Mouse (Mus musculus): ENCODE results near the gene Alkbh7. TPM values are rescaled to one million over a fixed set of nuclear protein-coding genes. Genes with fewer than 3 reads are reported as not detected.

Alkbh7 gene
- polyA plus RNA-seq, 1 experiment: 32.6 TPM

GRCm38 (mm10) chr17:56985656-56986055 lies 11.5 kb upstream of the Alkbh7 start:
- Histone ChIP-seq H3K4me1 (peaks cover 24% of the 10 kb centered on the region), H3K9me3 (no peaks in the 10 kb centered on the region), H3K36me3 (replicated peaks; ENCODE audit: low read length) (no peaks in the 10 kb centered on the region), H3K4me3 (replicated peaks) (no peak overlapping the region), H3K27me3 (replicated peaks) (peaks cover 11% of the 10 kb centered on the region)
- no peak for TF ChIP-seq GATA1 (IDR thresholded peaks at IDR 0.05; ENCODE audit: borderline replicate concordance, low read length)

- peaks cover 30% of the 10 kb centered on the region for H3K4me1 ChIP-seq
- no peaks in the 10 kb centered on the region for H3K9me3 ChIP-seq
- no peak overlapping the region for H3K4me3 ChIP-seq (replicated peaks)
- H3K36me3 ChIP-seq (replicated peaks; ENCODE audit: low read length): peaks cover 3% of the 10 kb centered on the region
- H3K27me3 ChIP-seq (replicated peaks): peaks cover 9% of the 10 kb centered on the region
- TF ChIP-seq GATA1 (IDR thresholded peaks at IDR 0.05; ENCODE audit: borderline replicate concordance, low read length) (no peak), FLI1 (IDR thresholded peaks at IDR 0.05; ENCODE audit: low read length) (no peak)
Observed at GRCm38 (mm10) chr17:56986105-56986805, 10.9 kb upstream of the Alkbh7 start.

DNA sequence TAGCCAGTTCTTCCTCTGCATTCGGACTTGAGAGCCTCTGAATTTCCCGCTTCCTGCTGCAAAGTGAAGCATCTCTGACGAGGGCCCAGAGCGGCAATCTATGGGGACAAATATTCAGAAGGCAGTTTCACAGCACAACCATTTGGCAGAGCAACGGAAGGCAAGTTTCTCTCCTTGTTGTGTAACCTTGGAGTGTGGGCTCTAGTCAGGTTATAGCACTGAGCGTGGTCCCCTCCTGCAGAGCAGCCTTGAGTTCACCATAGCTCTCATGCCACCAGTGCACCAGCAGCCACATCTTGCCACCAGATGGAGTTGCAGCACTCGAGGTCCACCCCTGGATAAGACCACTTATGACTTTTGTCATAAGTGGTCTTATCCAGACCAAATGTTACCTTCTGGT lies 8.7 kb upstream of the Alkbh7 start:
- H3K4me1 ChIP-seq: peaks cover 38% of the 10 kb centered on the region
- peaks cover 22% of the 10 kb centered on the region for H3K36me3 ChIP-seq (replicated peaks; ENCODE audit: low read length)
- H3K9me3 ChIP-seq: no peaks in the 10 kb centered on the region
- no peak for TF ChIP-seq GATA1 (IDR thresholded peaks at IDR 0.05; ENCODE audit: borderline replicate concordance, low read length)
- TF ChIP-seq FLI1 (IDR thresholded peaks at IDR 0.05; ENCODE audit: low read length): no peak
- peaks cover 7% of the 10 kb centered on the region for H3K27me3 ChIP-seq (replicated peaks)
- no peak overlapping the region for H3K4me3 ChIP-seq (replicated peaks)

GRCm38 (mm10) chr17:56988921-56989430 lies 8.2 kb upstream of the Alkbh7 start:
- Histone ChIP-seq H3K4me1 (peaks cover 42% of the 10 kb centered on the region), H3K27me3 (replicated peaks) (peaks cover 7% of the 10 kb centered on the region), H3K9me3 (no peaks in the 10 kb centered on the region), H3K36me3 (replicated peaks; ENCODE audit: low read length) (peaks cover 27% of the 10 kb centered on the region), H3K4me3 (replicated peaks) (peak overlapping the region; percentile 33)
- no peak for TF ChIP-seq GATA1 (IDR thresholded peaks at IDR 0.05; ENCODE audit: borderline replicate concordance, low read length)
- TF ChIP-seq FLI1 (IDR thresholded peaks at IDR 0.05; ENCODE audit: low read length): no peak

GRCm38 (mm10) chr17:56989467-56990114 lies 7.5 kb upstream of the Alkbh7 start:
- Histone ChIP-seq H3K27me3 (replicated peaks) (peaks cover 5% of the 10 kb centered on the region), H3K4me1 (peaks cover 42% of the 10 kb centered on the region), H3K4me3 (replicated peaks) (peak overlapping the region; percentile 100), H3K9me3 (no peaks in the 10 kb centered on the region), H3K36me3 (replicated peaks; ENCODE audit: low read length) (peaks cover 32% of the 10 kb centered on the region)
- TF ChIP-seq FLI1 (IDR thresholded peaks at IDR 0.05; ENCODE audit: low read length) (no peak), GATA1 (IDR thresholded peaks at IDR 0.05; ENCODE audit: borderline replicate concordance, low read length) (no peak)

- Histone ChIP-seq H3K4me1 (peaks cover 42% of the 10 kb centered on the region), H3K9me3 (no peaks in the 10 kb centered on the region), H3K27me3 (replicated peaks) (peaks cover 5% of the 10 kb centered on the region), H3K36me3 (replicated peaks; ENCODE audit: low read length) (peaks cover 38% of the 10 kb centered on the region), H3K4me3 (replicated peaks) (peak within 1 kb of the TSS; percentile 100)
- TF ChIP-seq FLI1 (IDR thresholded peaks at IDR 0.05; ENCODE audit: low read length) (0 out of 2 replicates have a peak, but pooled peaks have one; percentile 27), GATA1 (IDR thresholded peaks at IDR 0.05; ENCODE audit: borderline replicate concordance, low read length) (no peak)
Observed at GRCm38 (mm10) chr17:56990115-56990746, 6.9 kb upstream of the Alkbh7 start, which contains the start of gene Clpp. Clpp (plus strand) TSS chr17:56990305.

DNA sequence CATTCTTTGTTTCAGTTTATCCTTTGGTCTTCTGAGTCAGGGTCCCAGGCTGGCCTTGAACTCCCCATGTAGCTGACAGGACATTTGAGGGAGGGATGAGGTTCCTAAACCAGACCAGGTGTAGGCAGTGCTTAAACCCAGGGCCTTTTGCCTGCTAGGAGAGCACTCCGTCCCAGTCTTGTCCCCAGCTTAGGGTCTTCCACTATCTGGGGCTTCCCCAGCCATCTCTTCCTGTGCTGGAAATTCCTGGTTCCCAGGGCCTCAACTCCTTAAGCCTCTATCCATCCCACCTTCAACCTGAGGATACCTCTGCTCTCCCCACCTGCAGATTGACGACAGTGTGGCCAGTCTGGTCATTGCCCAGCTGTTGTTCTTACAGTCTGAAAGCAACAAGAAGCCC lies 6.2 kb upstream of the Alkbh7 start:
- Histone ChIP-seq H3K4me3 (replicated peaks) (peak overlapping the region; percentile 100), H3K36me3 (replicated peaks; ENCODE audit: low read length) (peaks cover 45% of the 10 kb centered on the region), H3K9me3 (no peaks in the 10 kb centered on the region), H3K27me3 (replicated peaks) (peaks cover 2% of the 10 kb centered on the region), H3K4me1 (peaks cover 41% of the 10 kb centered on the region)
- no peak for TF ChIP-seq FLI1 (IDR thresholded peaks at IDR 0.05; ENCODE audit: low read length)
- no peak for TF ChIP-seq GATA1 (IDR thresholded peaks at IDR 0.05; ENCODE audit: borderline replicate concordance, low read length)

DNA sequence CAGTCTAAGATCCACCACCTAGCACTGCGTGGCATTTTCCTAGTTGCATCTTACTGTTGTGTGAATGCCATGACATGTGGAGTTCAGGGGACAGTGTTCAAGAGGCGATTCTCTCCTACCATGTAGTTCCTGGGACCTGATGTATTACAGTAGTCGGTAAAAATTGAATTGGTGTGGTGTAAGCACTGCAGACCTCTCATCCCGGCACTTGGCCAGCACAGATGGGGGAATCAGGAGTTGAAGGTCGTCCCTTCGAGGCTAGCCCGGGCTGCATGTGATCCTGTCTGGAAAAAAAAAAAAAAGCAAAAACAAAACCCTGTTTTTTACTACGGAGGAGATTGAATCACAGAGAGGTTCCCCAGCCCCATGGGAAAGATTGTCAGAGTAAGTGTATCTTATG lies 2.1 kb upstream of the Alkbh7 start:
- Histone ChIP-seq H3K36me3 (replicated peaks; ENCODE audit: low read length) (peaks cover 65% of the 10 kb centered on the region), H3K9me3 (no peaks in the 10 kb centered on the region), H3K27me3 (replicated peaks) (no peaks in the 10 kb centered on the region), H3K4me3 (replicated peaks) (no peak overlapping the region), H3K4me1 (peaks cover 52% of the 10 kb centered on the region)
- TF ChIP-seq GATA1 (IDR thresholded peaks at IDR 0.05; ENCODE audit: borderline replicate concordance, low read length): no peak
- TF ChIP-seq FLI1 (IDR thresholded peaks at IDR 0.05; ENCODE audit: low read length): no peak

- Histone ChIP-seq H3K27me3 (replicated peaks) (no peaks in the 10 kb centered on the region), H3K36me3 (replicated peaks; ENCODE audit: low read length) (peaks cover 75% of the 10 kb centered on the region), H3K9me3 (no peaks in the 10 kb centered on the region), H3K4me3 (replicated peaks) (peak overlapping the region; percentile 97), H3K4me1 (peaks cover 40% of the 10 kb centered on the region)
- TF ChIP-seq FLI1 (IDR thresholded peaks at IDR 0.05; ENCODE audit: low read length): no peak
- TF ChIP-seq GATA1 (IDR thresholded peaks at IDR 0.05; ENCODE audit: borderline replicate concordance, low read length): no peak
Observed at GRCm38 (mm10) chr17:56996506-56996905, 633 bp upstream of the Alkbh7 start.

- Histone ChIP-seq H3K4me1 (peaks cover 35% of the 10 kb centered on the region), H3K4me3 (replicated peaks) (no peak overlapping the region), H3K9me3 (no peaks in the 10 kb centered on the region), H3K36me3 (replicated peaks; ENCODE audit: low read length) (peaks cover 75% of the 10 kb centered on the region), H3K27me3 (replicated peaks) (no peaks in the 10 kb centered on the region)
- TF ChIP-seq FLI1 (IDR thresholded peaks at IDR 0.05; ENCODE audit: low read length) (no peak), GATA1 (IDR thresholded peaks at IDR 0.05; ENCODE audit: borderline replicate concordance, low read length) (no peak)
Observed at GRCm38 (mm10) chr17:56999414-56999813, 2.3 kb downstream of the Alkbh7 start.
